Mouse (Mus musculus) thymus, adult 2 months (tissue): ENCODE results near the gene Tshz2.
A peak's percentile ranks its signal among the peaks of the same experiment; 100 is the strongest.

Source experiments
- CTCF ChIP-seq: fragments of 200-500 bp; IDR thresholded peaks from 2 replicates; pipeline ENCODE4 v1.5.1; 2012; ENCODE audit warnings: mild to moderate bottlenecking, control low read depth, low read length, moderate library complexity, borderline replicate concordance; ENCODE audit not compliant: control insufficient read depth, poor library complexity, insufficient read depth; ENCODE audit errors: extremely low read depth
- POLR2A ChIP-seq: fragments of 200-500 bp; IDR thresholded peaks from 2 replicates; pipeline ENCODE4 v1.6.1; 2012; ENCODE audit warnings: mild to moderate bottlenecking, low read length, control low read depth, moderate library complexity; ENCODE audit not compliant: control insufficient read depth, poor library complexity, insufficient read depth; ENCODE audit errors: extremely low read depth

GRCm38 (mm10) chr2:170027837-170028236 lies 395.0 kb downstream of the Tshz2 start:
- TF ChIP-seq CTCF (peak; percentile 44; the same call in 1 of the 2 replicates), POLR2A (no peak)
